Mouse (Mus musculus): ENCODE measurements around the gene Nos1ap. TPM values are rescaled to one million over a fixed set of nuclear protein-coding genes. Genes with fewer than 3 reads are reported as not detected.
A peak's percentile ranks its signal among the peaks of the same experiment; 100 is the strongest.

The Nos1ap gene
- polyA plus RNA-seq, 1 experiment, result 50.1 TPM

GRCm38 (mm10) chr1:170607231-170607917 is 17.7 kb upstream of the Nos1ap start:
- WGBS, result 92% methylated on average over 8 of the region's 8 CpGs
- H3K4me3 ChIP-seq (replicated peaks; ENCODE audit: insufficient read depth, low read depth, low read length), result no peak overlapping the region
- no peak for TF ChIP-seq CTCF (IDR thresholded peaks at IDR 0.05; ENCODE audit: borderline replicate concordance, insufficient read depth, low read depth, low read length)
- no peak for TF ChIP-seq POLR2A (IDR thresholded peaks at IDR 0.05; ENCODE audit: borderline replicate concordance, insufficient read depth, low read length)
- H3K27ac ChIP-seq (ENCODE audit: insufficient read depth, low read length), result no peak overlapping the region
- no peak for DNase-seq
- no peaks in the 10 kb centered on the region for H3K4me1 ChIP-seq (ENCODE audit: control insufficient read depth, insufficient read depth, low read length)
- no peaks in the 10 kb centered on the region for H3K27me3 ChIP-seq (ENCODE audit: control insufficient read depth, insufficient read depth, low read length)

DNA sequence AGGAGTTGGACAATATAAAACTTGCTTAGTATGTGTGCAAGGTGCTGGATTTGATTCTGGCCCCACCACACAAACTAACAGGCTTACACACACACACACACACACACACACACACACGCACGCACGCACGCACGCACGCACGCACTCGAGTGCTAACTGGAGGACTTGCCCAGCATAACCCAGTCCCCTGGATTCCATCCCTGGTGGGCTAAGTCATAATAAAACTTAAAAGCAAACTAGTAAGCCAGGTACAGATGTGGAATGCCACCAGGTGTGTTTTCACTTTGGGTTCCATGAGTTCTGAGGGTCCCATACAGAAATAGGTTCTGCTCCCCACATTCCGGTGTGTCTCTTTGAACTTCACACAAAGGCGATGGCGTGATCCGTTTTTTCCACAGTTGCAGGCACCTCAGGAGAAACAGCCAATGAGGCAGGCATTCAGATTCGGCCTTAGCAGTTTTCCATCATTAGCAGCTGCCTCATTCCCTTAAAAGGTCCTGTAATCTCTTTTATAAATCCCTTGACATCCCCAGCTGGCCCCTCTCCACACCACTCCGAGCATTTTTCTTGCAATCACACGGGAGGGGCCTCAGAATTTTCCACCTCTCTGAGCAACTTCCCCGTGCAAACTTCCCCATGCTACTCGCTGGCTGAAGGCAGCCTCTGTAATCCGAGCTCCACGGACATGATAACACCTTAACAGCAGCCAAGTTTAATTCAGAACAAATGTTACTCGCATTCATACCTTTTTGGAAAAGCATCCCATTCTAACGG is 15.8 kb upstream of the Nos1ap start:
- WGBS, result 69% methylated on average over 21 of the region's 21 CpGs
- no peak for TF ChIP-seq CTCF (IDR thresholded peaks at IDR 0.05; ENCODE audit: borderline replicate concordance, insufficient read depth, low read depth, low read length)
- TF ChIP-seq POLR2A (IDR thresholded peaks at IDR 0.05; ENCODE audit: borderline replicate concordance, insufficient read depth, low read length), result no peak
- no peak overlapping the region for H3K4me3 ChIP-seq (replicated peaks; ENCODE audit: insufficient read depth, low read depth, low read length)
- no peak for DNase-seq
- no peaks in the 10 kb centered on the region for H3K4me1 ChIP-seq (ENCODE audit: control insufficient read depth, insufficient read depth, low read length)
- H3K27ac ChIP-seq (ENCODE audit: insufficient read depth, low read length), result no peak overlapping the region
- no peaks in the 10 kb centered on the region for H3K27me3 ChIP-seq (ENCODE audit: control insufficient read depth, insufficient read depth, low read length)

DNA sequence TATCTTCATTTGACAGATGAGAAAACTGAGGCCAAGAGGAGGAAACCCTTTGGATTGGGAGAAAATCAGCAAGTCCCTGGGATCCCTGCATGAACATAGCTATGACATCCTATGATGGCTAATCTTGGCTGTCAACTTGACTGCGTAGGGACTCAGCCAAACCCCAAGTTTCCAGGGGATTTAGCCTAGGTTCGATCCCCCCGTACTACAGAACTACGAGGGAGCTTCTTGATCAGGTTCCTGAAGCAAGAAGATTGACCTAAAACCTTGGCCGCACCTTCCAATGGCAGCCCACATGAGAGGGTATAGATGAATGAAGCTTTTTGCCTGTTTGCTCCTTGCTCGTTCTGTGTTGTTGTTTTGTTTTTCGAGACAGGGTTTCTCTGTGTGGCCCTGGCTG is 4.9 kb upstream of the Nos1ap start:
- TF ChIP-seq POLR2A (IDR thresholded peaks at IDR 0.05; ENCODE audit: borderline replicate concordance, insufficient read depth, low read length) (no peak), CTCF (IDR thresholded peaks at IDR 0.05; ENCODE audit: borderline replicate concordance, insufficient read depth, low read depth, low read length) (no peak)

DNA sequence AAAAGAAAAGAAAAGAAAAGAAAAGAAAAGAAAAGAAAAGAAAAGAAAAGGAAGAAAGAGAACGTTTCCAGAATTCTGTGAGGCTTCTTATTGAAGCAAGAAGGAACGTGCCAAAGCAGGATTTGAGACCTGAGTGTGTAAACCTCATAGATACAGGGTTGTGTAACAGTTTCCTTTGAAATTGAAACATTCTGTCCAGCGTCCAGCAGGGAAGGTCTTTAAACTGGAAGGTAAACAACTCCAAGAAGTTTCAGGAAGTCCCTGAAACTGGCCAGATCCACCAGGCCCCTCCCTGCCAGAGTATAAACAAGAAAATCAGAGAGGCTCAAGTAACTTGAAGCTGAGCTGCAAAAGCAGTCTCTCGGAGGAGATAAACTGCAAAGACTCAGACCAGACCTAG is 870 bp upstream of the Nos1ap start:
- Histone ChIP-seq H3K27me3 (ENCODE audit: control insufficient read depth, insufficient read depth, low read length) (no peaks in the 10 kb centered on the region), H3K4me1 (ENCODE audit: control insufficient read depth, insufficient read depth, low read length) (no peaks in the 10 kb centered on the region), H3K27ac (ENCODE audit: insufficient read depth, low read length) (no peak overlapping the region), H3K4me3 (replicated peaks; ENCODE audit: insufficient read depth, low read depth, low read length) (no peak overlapping the region)
- 59% methylated on average over 4 of the region's 4 CpGs for WGBS
- no peak for DNase-seq
- no peak for TF ChIP-seq CTCF (IDR thresholded peaks at IDR 0.05; ENCODE audit: borderline replicate concordance, insufficient read depth, low read depth, low read length)
- TF ChIP-seq POLR2A (IDR thresholded peaks at IDR 0.05; ENCODE audit: borderline replicate concordance, insufficient read depth, low read length), result no peak

More for the DNA sequence above, 4.9 kb upstream of the Nos1ap start:
- WGBS, result 95% methylated on average over 7 of the region's 7 CpGs
- Histone ChIP-seq H3K4me3 (replicated peaks; ENCODE audit: insufficient read depth, low read depth, low read length) (no peak overlapping the region), H3K27ac (ENCODE audit: insufficient read depth, low read length) (no peak overlapping the region), H3K27me3 (ENCODE audit: control insufficient read depth, insufficient read depth, low read length) (no peaks in the 10 kb centered on the region), H3K4me1 (ENCODE audit: control insufficient read depth, insufficient read depth, low read length) (no peaks in the 10 kb centered on the region)
- no peak for DNase-seq

DNA sequence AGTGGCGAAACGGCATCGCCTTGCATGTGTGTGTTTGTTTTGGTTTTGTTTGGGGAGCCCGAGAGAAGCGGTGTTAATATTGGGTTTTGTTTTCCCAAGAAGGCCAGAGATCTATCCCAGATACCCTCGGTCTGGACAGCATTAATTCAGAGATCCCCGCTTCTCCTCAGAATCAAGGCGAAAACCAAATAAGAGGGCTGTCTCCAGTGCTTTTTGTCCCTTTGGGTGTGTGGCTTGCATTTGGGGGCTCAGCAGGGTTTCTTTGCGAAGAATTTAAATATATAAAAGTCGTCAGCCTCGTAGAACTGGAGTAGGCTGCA is 340 bp upstream of the Nos1ap start:
- no peak for DNase-seq
- TF ChIP-seq POLR2A (IDR thresholded peaks at IDR 0.05; ENCODE audit: borderline replicate concordance, insufficient read depth, low read length) (no peak), CTCF (IDR thresholded peaks at IDR 0.05; ENCODE audit: borderline replicate concordance, insufficient read depth, low read depth, low read length) (no peak)
- Histone ChIP-seq H3K27ac (ENCODE audit: insufficient read depth, low read length) (no peak overlapping the region), H3K4me3 (replicated peaks; ENCODE audit: insufficient read depth, low read depth, low read length) (peak overlapping the region; percentile 97), H3K4me1 (ENCODE audit: control insufficient read depth, insufficient read depth, low read length) (no peaks in the 10 kb centered on the region), H3K27me3 (ENCODE audit: control insufficient read depth, insufficient read depth, low read length) (no peaks in the 10 kb centered on the region)
- 1% methylated on average over 11 of the region's 11 CpGs for WGBS

DNA sequence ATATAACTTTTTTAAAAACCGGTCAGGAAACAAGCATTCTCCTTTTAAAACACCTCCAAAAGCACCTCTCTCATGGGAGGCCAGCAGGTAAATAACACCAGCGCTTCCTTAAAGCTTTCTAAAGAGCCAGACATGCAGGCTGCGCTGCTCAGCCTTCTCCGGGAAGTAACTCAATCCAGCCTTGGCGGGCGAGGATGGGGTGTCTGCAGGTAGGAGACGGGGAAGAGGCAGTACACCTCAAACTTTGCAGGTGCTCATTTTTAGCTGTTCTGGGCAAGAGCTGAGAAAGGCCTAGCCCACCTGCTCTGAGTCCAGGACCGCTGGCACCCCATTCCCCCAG is 812 bp downstream of the Nos1ap start:
- Histone ChIP-seq H3K4me3 (replicated peaks; ENCODE audit: insufficient read depth, low read depth, low read length) (peak overlapping the region; percentile 80), H3K27ac (ENCODE audit: insufficient read depth, low read length) (no peak overlapping the region), H3K27me3 (ENCODE audit: control insufficient read depth, insufficient read depth, low read length) (no peaks in the 10 kb centered on the region), H3K4me1 (ENCODE audit: control insufficient read depth, insufficient read depth, low read length) (no peaks in the 10 kb centered on the region)
- 4% methylated on average over 8 of the region's 8 CpGs for WGBS
- TF ChIP-seq POLR2A (IDR thresholded peaks at IDR 0.05; ENCODE audit: borderline replicate concordance, insufficient read depth, low read length) (no peak), CTCF (IDR thresholded peaks at IDR 0.05; ENCODE audit: borderline replicate concordance, insufficient read depth, low read depth, low read length) (no peak)
- no peak for DNase-seq

GRCm38 (mm10) chr1:170588353-170588752 is 1.3 kb downstream of the Nos1ap start:
- Histone ChIP-seq H3K27me3 (ENCODE audit: control insufficient read depth, insufficient read depth, low read length) (no peaks in the 10 kb centered on the region), H3K4me3 (replicated peaks; ENCODE audit: insufficient read depth, low read depth, low read length) (peak overlapping the region; percentile 51), H3K27ac (ENCODE audit: insufficient read depth, low read length) (no peak overlapping the region), H3K4me1 (ENCODE audit: control insufficient read depth, insufficient read depth, low read length) (no peaks in the 10 kb centered on the region)
- no peak for TF ChIP-seq POLR2A (IDR thresholded peaks at IDR 0.05; ENCODE audit: borderline replicate concordance, insufficient read depth, low read length)
- no peak for TF ChIP-seq CTCF (IDR thresholded peaks at IDR 0.05; ENCODE audit: borderline replicate concordance, insufficient read depth, low read depth, low read length)
- 51% methylated on average over 6 of the region's 6 CpGs for WGBS
- DNase-seq, result peak; percentile 18 to 22

GRCm38 (mm10) chr1:170586715-170587114 is 2.9 kb downstream of the Nos1ap start:
- peak overlapping the region; percentile 1 for H3K4me3 ChIP-seq (replicated peaks; ENCODE audit: insufficient read depth, low read depth, low read length)

More at GRCm38 (mm10) chr1:170586715-170587114, 2.9 kb downstream of the Nos1ap start:
- Histone ChIP-seq H3K27ac (ENCODE audit: insufficient read depth, low read length) (no peak overlapping the region), H3K27me3 (ENCODE audit: control insufficient read depth, insufficient read depth, low read length) (no peaks in the 10 kb centered on the region), H3K4me1 (ENCODE audit: control insufficient read depth, insufficient read depth, low read length) (no peaks in the 10 kb centered on the region)
- 62% methylated on average over 6 of the region's 6 CpGs for WGBS
- TF ChIP-seq POLR2A (IDR thresholded peaks at IDR 0.05; ENCODE audit: borderline replicate concordance, insufficient read depth, low read length) (no peak), CTCF (IDR thresholded peaks at IDR 0.05; ENCODE audit: borderline replicate concordance, insufficient read depth, low read depth, low read length) (no peak)
- no peak for DNase-seq

Measured in cerebellum, adult 2 months (tissue).